Mouse (Mus musculus): ENCODE measurements around the gene Gm28042. TPM values are rescaled to one million over a fixed set of nuclear protein-coding genes. Genes with fewer than 3 reads are reported as not detected.
A peak's percentile ranks its signal among the peaks of the same experiment; 100 is the strongest.

Gm28042 gene
- polyA plus RNA-seq, 1 experiment from 2014 or later, result 4.3 TPM

GRCm38 (mm10) chr2:120068555-120069465, 41.5 kb downstream of the Gm28042 start:
- Histone ChIP-seq H3K9me3 (replicated peaks) (no peaks in the 10 kb centered on the region), H3K4me1 (no peaks in the 10 kb centered on the region; the same call in 1 of the 2 replicates), H3K4me3 (no peak overlapping the region), H3K27me3 (ENCODE audit: low read depth, poor library complexity, severe bottlenecking) (peaks cover 6% of the 10 kb centered on the region; the same call in 1 of the 2 replicates), H3K27ac (no peak overlapping the region), H3K36me3 (no peaks in the 10 kb centered on the region)
- peak; percentile 54 for DNase-seq (ENCODE audit: low spot score)
- WGBS, result 44% methylated on average over 16 of the region's 16 CpGs

- H3K4me1 ChIP-seq, result no peaks in the 10 kb centered on the region; the same call in 1 of the 2 replicates
- 76% methylated on average over 8 of the region's 8 CpGs for WGBS
- peaks cover 13% of the 10 kb centered on the region for H3K27me3 ChIP-seq (ENCODE audit: low read depth, poor library complexity, severe bottlenecking)
- H3K27ac ChIP-seq, result no peak overlapping the region
- no peak overlapping the region for H3K4me3 ChIP-seq
- no peaks in the 10 kb centered on the region for H3K36me3 ChIP-seq
- DNase-seq (ENCODE audit: low spot score), result no peak
- no peaks in the 10 kb centered on the region for H3K9me3 ChIP-seq (replicated peaks)
Measured at GRCm38 (mm10) chr2:120069466-120069990, 42.2 kb downstream of the Gm28042 start.

- WGBS, result 89% methylated on average over 4 of the region's 4 CpGs
- Histone ChIP-seq H3K4me3 (no peak overlapping the region), H3K4me1 (peaks cover 15% of the 10 kb centered on the region), H3K36me3 (no peaks in the 10 kb centered on the region), H3K9me3 (replicated peaks) (no peaks in the 10 kb centered on the region), H3K27me3 (ENCODE audit: low read depth, poor library complexity, severe bottlenecking) (peaks cover 57% of the 10 kb centered on the region), H3K27ac (no peak overlapping the region)
- no peak for DNase-seq (ENCODE audit: low spot score)
Measured at GRCm38 (mm10) chr2:120074096-120074495, 46.8 kb downstream of the Gm28042 start.

- peak; percentile 73 for DNase-seq (ENCODE audit: low spot score)
- Histone ChIP-seq H3K36me3 (no peaks in the 10 kb centered on the region), H3K9me3 (replicated peaks) (no peaks in the 10 kb centered on the region), H3K27me3 (ENCODE audit: low read depth, poor library complexity, severe bottlenecking) (peaks cover 51% of the 10 kb centered on the region), H3K4me3 (peak overlapping the region; percentile 47), H3K27ac (no peak overlapping the region), H3K4me1 (peaks cover 15% of the 10 kb centered on the region)
- 3% methylated on average over 36 of the region's 36 CpGs for WGBS
Measured at GRCm38 (mm10) chr2:120076076-120076705, 48.9 kb downstream of the Gm28042 start.

- peaks cover 14% of the 10 kb centered on the region for H3K27me3 ChIP-seq (ENCODE audit: low read depth, poor library complexity, severe bottlenecking)
- no peak for DNase-seq (ENCODE audit: low spot score)
- H3K4me1 ChIP-seq, result peaks cover under 1% of the 10 kb centered on the region; the same call in 1 of the 2 replicates
- H3K4me3 ChIP-seq, result no peak overlapping the region
- no peaks in the 10 kb centered on the region for H3K9me3 ChIP-seq (replicated peaks)
- WGBS, result 71% methylated on average over 2 of the region's 2 CpGs
- H3K27ac ChIP-seq, result no peak overlapping the region
- no peaks in the 10 kb centered on the region for H3K36me3 ChIP-seq
Measured at GRCm38 (mm10) chr2:120082416-120082815, 55.1 kb downstream of the Gm28042 start.

GRCm38 (mm10) chr2:120084593-120085361, 57.5 kb downstream of the Gm28042 start:
- Histone ChIP-seq H3K4me1 (no peaks in the 10 kb centered on the region), H3K9me3 (replicated peaks) (no peaks in the 10 kb centered on the region), H3K36me3 (no peaks in the 10 kb centered on the region), H3K27ac (no peak overlapping the region), H3K4me3 (no peak overlapping the region), H3K27me3 (ENCODE audit: low read depth, poor library complexity, severe bottlenecking) (no peaks in the 10 kb centered on the region)
- 81% methylated on average over 14 of the region's 14 CpGs for WGBS
- DNase-seq (ENCODE audit: low spot score), result no peak

GRCm38 (mm10) chr2:120086038-120086437, 58.7 kb downstream of the Gm28042 start:
- H3K36me3 ChIP-seq, result peaks cover 2% of the 10 kb centered on the region; the same call in 1 of the 2 replicates
- H3K27ac ChIP-seq, result no peak overlapping the region
- peaks cover 2% of the 10 kb centered on the region; the same call in 1 of the 2 replicates for H3K4me1 ChIP-seq
- no peaks in the 10 kb centered on the region for H3K27me3 ChIP-seq (ENCODE audit: low read depth, poor library complexity, severe bottlenecking)
- H3K4me3 ChIP-seq, result no peak overlapping the region
- H3K9me3 ChIP-seq (replicated peaks), result no peaks in the 10 kb centered on the region
- WGBS, result 87% methylated on average over 3 of the region's 3 CpGs
- DNase-seq (ENCODE audit: low spot score), result no peak

GRCm38 (mm10) chr2:120087391-120087790, 60.1 kb downstream of the Gm28042 start:
- WGBS, result 89% methylated on average over 3 of the region's 3 CpGs
- Histone ChIP-seq H3K4me3 (no peak overlapping the region), H3K9me3 (replicated peaks) (no peaks in the 10 kb centered on the region), H3K36me3 (peaks cover 7% of the 10 kb centered on the region; the same call in 1 of the 2 replicates), H3K27ac (no peak overlapping the region), H3K4me1 (peaks cover 6% of the 10 kb centered on the region; the same call in 1 of the 2 replicates), H3K27me3 (ENCODE audit: low read depth, poor library complexity, severe bottlenecking) (no peaks in the 10 kb centered on the region)
- no peak for DNase-seq (ENCODE audit: low spot score)

GRCm38 (mm10) chr2:120087897-120088296, 60.6 kb downstream of the Gm28042 start:
- Histone ChIP-seq H3K4me1 (peaks cover 6% of the 10 kb centered on the region; the same call in 1 of the 2 replicates), H3K4me3 (no peak overlapping the region), H3K36me3 (peaks cover 7% of the 10 kb centered on the region; the same call in 1 of the 2 replicates), H3K27ac (no peak overlapping the region), H3K27me3 (ENCODE audit: low read depth, poor library complexity, severe bottlenecking) (no peaks in the 10 kb centered on the region), H3K9me3 (replicated peaks) (no peaks in the 10 kb centered on the region)
- DNase-seq (ENCODE audit: low spot score), result no peak
- 86% methylated on average over 2 of the region's 2 CpGs for WGBS

GRCm38 (mm10) chr2:120090979-120091378, 63.7 kb downstream of the Gm28042 start:
- no peaks in the 10 kb centered on the region for H3K27me3 ChIP-seq (ENCODE audit: low read depth, poor library complexity, severe bottlenecking)
- no peak overlapping the region for H3K27ac ChIP-seq
- H3K9me3 ChIP-seq (replicated peaks), result no peaks in the 10 kb centered on the region
- WGBS, result 92% methylated on average over 17 of the region's 17 CpGs
- DNase-seq (ENCODE audit: low spot score), result no peak
- H3K36me3 ChIP-seq, result peaks cover 7% of the 10 kb centered on the region; the same call in 1 of the 2 replicates
- peaks cover 12% of the 10 kb centered on the region; the same call in 1 of the 2 replicates for H3K4me1 ChIP-seq
- no peak overlapping the region for H3K4me3 ChIP-seq

Measured in limb, embryonic 10.5 days (tissue).